Mouse (Mus musculus) lung, adult 2 months (tissue): ENCODE data around the gene Asprv1.

ENCODE experiments used
- CTCF ChIP-seq: fragments of 200-500 bp; IDR thresholded peaks from 2 replicates; pipeline ENCODE4 v1.5.1; 2011; ENCODE audit warnings: mild to moderate bottlenecking, low read length, control low read depth; ENCODE audit not compliant: insufficient read depth
- POLR2A ChIP-seq: fragments of 200-500 bp; IDR thresholded peaks from 2 replicates; pipeline ENCODE4 v1.6.1; 2011; ENCODE audit warnings: low read depth, mild to moderate bottlenecking, control low read depth, low read length, borderline replicate concordance; ENCODE audit errors: extremely low read depth

GRCm38 (mm10) chr6:86670873-86671272 lies 42.9 kb downstream of the Asprv1 start:
- TF ChIP-seq CTCF (peak; percentile 60), POLR2A (no peak)
